Mouse (Mus musculus): ENCODE results near the gene Zdhhc9. TPM values are rescaled to one million over a fixed set of nuclear protein-coding genes. Genes with fewer than 3 reads are reported as not detected.

Zdhhc9 gene
- total RNA-seq, 4 experiments from 2014 or later, result 41.6 to 44.5 (median 42.2) TPM

DNA sequence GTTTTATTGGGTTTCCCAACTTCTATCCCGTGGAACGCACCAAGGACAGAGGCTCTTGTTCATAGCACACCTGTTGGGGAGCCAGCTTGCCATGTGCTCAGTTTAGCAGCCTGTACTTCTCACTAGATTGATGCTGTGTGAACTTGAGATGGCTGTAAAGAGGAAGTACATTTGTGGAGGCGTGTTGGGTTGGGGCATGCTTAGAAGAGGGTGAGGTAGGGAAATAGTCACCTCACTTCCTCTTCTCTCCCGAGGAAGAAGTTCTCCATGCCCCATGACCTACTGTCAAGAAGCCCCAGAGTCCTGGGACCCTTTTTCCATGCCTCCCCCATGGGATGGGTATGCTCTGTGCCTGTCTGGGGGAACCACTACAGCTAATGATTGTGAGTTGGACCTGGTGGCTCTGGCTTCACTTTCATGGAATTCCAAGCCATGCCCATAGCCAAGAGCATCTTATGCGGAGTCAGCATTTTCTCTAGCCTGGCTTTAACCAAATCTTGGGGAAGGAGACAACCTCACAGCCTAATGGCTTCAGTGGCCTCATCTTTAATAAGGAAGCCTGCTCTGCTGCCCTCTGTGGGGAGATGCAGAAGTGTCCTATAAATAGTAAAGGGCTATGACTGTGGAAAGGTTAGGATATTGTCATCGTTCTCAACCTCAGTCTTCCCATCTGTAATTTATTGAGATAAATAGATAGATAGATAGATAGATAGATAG is 81.0 kb downstream of the Zdhhc9 start:
- no peak for DNase-seq (ENCODE audit: low spot score in 2 of 2)

DNA sequence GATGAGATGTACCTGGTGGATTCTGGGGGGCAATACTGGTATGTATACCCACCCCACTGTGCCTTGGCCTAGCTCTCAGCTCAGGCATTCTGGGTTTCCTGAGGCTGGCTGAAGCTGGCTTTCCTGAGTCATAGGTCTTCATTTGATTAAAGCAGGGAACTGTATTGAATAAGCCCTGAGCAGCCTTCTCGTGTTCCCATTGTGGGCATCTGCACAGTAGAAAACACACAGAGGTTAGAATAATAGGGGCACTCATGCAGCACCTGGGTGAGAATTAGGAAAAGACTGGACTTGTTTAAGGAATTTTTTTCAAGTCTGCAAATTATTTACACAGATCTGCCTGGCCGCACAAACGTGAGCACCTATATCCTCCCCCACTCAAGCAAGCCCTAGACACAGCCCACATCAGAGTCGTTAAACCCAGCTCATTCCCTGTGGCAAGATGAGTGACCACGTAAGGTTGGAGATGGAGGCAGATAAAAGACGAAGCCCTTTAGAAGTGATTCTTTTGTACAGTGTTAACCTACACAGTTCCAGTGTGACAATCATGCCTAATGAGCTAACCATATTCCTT is 81.7 kb downstream of the Zdhhc9 start:
- no peak for DNase-seq (ENCODE audit: low spot score in 2 of 2)

DNA sequence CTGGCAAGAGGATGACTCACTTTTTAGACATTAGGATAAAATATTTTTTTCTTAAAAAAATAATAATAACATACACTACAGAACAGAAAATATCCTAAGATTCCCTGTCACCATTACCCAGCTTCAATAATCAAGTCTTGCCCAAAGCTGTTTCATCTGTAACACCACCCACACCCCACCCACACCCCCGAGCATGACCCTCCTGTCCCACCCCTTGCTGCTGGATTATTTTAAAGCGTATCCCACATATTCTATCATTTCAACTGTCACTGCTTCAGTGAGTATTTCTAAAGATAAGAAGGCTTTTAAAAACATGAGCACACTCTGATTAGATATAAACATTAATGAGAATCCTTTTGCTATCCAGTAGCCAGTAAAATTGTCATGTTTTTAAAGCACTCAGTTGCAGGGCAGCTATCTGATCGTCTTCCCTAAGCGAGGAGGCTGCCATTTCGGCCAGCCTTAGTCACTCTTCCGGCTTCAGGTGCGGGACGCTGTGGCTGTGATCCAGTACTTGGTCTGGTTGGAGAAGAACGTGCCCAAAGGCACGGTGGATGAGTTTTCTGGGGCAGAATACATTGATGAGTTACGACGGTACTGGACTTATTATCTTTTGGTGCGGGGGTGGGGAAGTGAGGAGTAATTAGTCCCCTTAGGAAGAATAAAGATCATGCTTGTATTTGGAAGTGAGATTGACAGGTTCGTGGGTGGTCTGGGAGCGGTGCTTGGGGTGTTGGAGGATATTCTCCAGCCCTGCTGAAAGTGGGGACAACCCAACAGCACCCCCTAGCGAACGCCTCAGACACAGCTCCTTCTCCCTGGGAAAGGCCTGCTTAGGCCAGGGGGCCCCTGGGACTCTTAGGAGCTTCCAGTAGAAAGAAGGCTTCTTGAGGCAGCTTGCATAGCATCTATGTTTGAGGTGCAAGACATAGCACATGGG is 84.3 kb downstream of the Zdhhc9 start:
- DNase-seq (ENCODE audit: low spot score in 2 of 2), result peak; percentile 22 to 44

Other genes with a start within 250 kb of the Zdhhc9 start
- gene Apln, start 174.0 kb downstream of the Zdhhc9 start, total RNA-seq (2022), result 10 to 100 TPM in 3 of 4 experiments, 1 to 10 TPM in 1; 10.0 to 22.7 (median 13.7) TPM
- gene Xpnpep2, start 100.2 kb downstream of the Zdhhc9 start, total RNA-seq (2022), result under 1 TPM in 3 of 4 experiments, not detected in 1; 0.12 to 0.30 (median 0.23) TPM
- 1 to 10 TPM; 1.4 to 4.4 (median 2.6) TPM for gene Sash3, start 62.4 kb downstream of the Zdhhc9 start, total RNA-seq (2022)
- 10 to 100 TPM; 16.5 to 22.3 (median 19.2) TPM for gene Utp14a, start 48.0 kb upstream of the Zdhhc9 start, total RNA-seq (2022)
- 10 to 100 TPM; 16.2 to 20.8 (median 19.0) TPM for gene Bcorl1, start 132.5 kb upstream of the Zdhhc9 start, total RNA-seq (2022)

All from layer of hippocampus, adult 8-10 months (tissue).